Mouse (Mus musculus) stomach, postnatal 0 days (tissue): ENCODE measurements around the gene Babam2. TPM values are rescaled to one million over a fixed set of nuclear protein-coding genes. Genes with fewer than 3 reads are reported as not detected.

Source experiments
- ATAC-seq: fragments of 200-750 bp; cut with Nextera tagmentation; 2 replicates; pipeline ENCODE4 v1.8.0; 2017; ENCODE audit not compliant: low FRiP score, low TSS enrichment
- DNase-seq: peaks from one replicate; pipeline ENCODE4 v3.0.0-alpha.2; 2016; ENCODE audit warnings: low spot score
- H3K27ac ChIP-seq: fragments of 300-500 bp; sonication (generic); replicated peaks from 2 replicates; pipeline ENCODE4 v1.5.1; 2014; ENCODE audit warnings: mild to moderate bottlenecking, control low read depth
- H3K27me3 ChIP-seq: fragments of 300-500 bp; sonication (generic); 2 replicates; pipeline ENCODE4 v1.6.1; 2014; ENCODE audit warnings: low read length; ENCODE audit not compliant: control insufficient read depth, insufficient read depth
- H3K36me3 ChIP-seq: fragments of 300-500 bp; sonication (generic); 2 replicates; pipeline ENCODE4 v1.6.1; 2014; ENCODE audit warnings: low read length, mixed read lengths; ENCODE audit not compliant: control insufficient read depth, insufficient read depth
- H3K4me1 ChIP-seq: fragments of 300-500 bp; sonication (generic); replicated peaks from 2 replicates; pipeline ENCODE4 v1.6.1; 2014; ENCODE audit warnings: antibody characterized with exemption; ENCODE audit not compliant: control insufficient read depth, insufficient read depth
- H3K4me2 ChIP-seq: fragments of 300-500 bp; sonication (generic); replicated peaks from 2 replicates; pipeline ENCODE4 v1.6.1; 2014; ENCODE audit warnings: low read depth, mild to moderate bottlenecking, control low read depth, moderate library complexity
- H3K4me3 ChIP-seq: fragments of 300-500 bp; sonication (generic); 2 replicates; pipeline ENCODE4 v1.5.1; 2014; ENCODE audit warnings: low read depth, low read length, control low read depth
- H3K9ac ChIP-seq: fragments of 300-500 bp; sonication (generic); 2 replicates; pipeline ENCODE4 v1.6.1; 2014; ENCODE audit warnings: mild to moderate bottlenecking, low read length, control low read depth, mixed read lengths
- H3K9me3 ChIP-seq: fragments of 300-500 bp; sonication (generic); 2 replicates; pipeline ENCODE4 v1.6.1; 2016; ENCODE audit warnings: low read length; ENCODE audit not compliant: control insufficient read depth
- CTCF ChIP-seq: IDR thresholded peaks from 2 replicates; pipeline ENCODE4 v1.5.1; 2016; ENCODE audit warnings: antibody characterized with exemption, low read depth, mild to moderate bottlenecking, moderate library complexity
- EP300 ChIP-seq: optimal IDR thresholded peaks from 2 replicates; pipeline ENCODE3; 2016; ENCODE audit warnings: antibody characterized with exemption
- whole genome bisulfite sequencing: fragments of 180-500 bp; shearing (Covaris S2); extraction: QIAGEN DNeasy Blood & Tissue Kit; methylation state at CpG from one replicate; pipeline ENCODE4 v1.1.7; 2014; 5-methylcytosine and 5-hydroxymethylcytosine counted together
- polyA plus RNA-seq: library from polyadenylated mRNA; unstranded; fragments of >200 nt; fragmentation: Nextera tagmentation; extraction: Ambion mirVana; gene quantifications from 2 replicates; pipeline ENCODE4 v1.2.1, GENCODE M21; 2015

Babam2 gene
- polyA plus RNA-seq, 1 experiment from 2014 or later = 44.9 TPM

- Histone ChIP-seq H3K4me2 (no peak overlapping the region), H3K9me3 (no peaks in the 10 kb centered on the region), H3K36me3 (no peaks in the 10 kb centered on the region), H3K27ac (peak overlapping the region; percentile 71), H3K9ac (no peak overlapping the region), H3K27me3 (no peaks in the 10 kb centered on the region), H3K4me1 (peaks cover 5% of the 10 kb centered on the region), H3K4me3 (no peak overlapping the region)
- 83% methylated on average over 2 of the region's 2 CpGs for WGBS
- ATAC-seq (no peak), DNase-seq (no peak)
- TF ChIP-seq EP300 = no peak
- TF ChIP-seq CTCF = no peak
These were observed 369.4 kb downstream of the Babam2 start for GRCm38 (mm10) chr5:32066839-32067238.

- Histone ChIP-seq H3K9ac (no peak overlapping the region), H3K4me2 (no peak overlapping the region), H3K36me3 (no peaks in the 10 kb centered on the region), H3K4me3 (no peak overlapping the region), H3K27ac (no peak overlapping the region), H3K4me1 (peaks cover 5% of the 10 kb centered on the region), H3K9me3 (no peaks in the 10 kb centered on the region), H3K27me3 (no peaks in the 10 kb centered on the region)
- DNase-seq (peak; percentile 8), ATAC-seq (no peak)
- WGBS = 86% methylated on average over 3 of the region's 3 CpGs
- no peak for TF ChIP-seq CTCF
- no peak for TF ChIP-seq EP300
These were observed 371.1 kb downstream of the Babam2 start for GRCm38 (mm10) chr5:32068616-32069015.

- no peak overlapping the region; the same call in 1 of the 2 replicates for H3K9ac ChIP-seq
- 77% methylated on average over 4 of the region's 4 CpGs for WGBS
- H3K36me3 ChIP-seq = no peaks in the 10 kb centered on the region
- no peak overlapping the region for H3K4me2 ChIP-seq
- H3K9me3 ChIP-seq = no peaks in the 10 kb centered on the region
- DNase-seq (peak; percentile 15), ATAC-seq (no peak)
- TF ChIP-seq CTCF = no peak
- TF ChIP-seq EP300 = no peak
- peaks cover 3% of the 10 kb centered on the region for H3K4me1 ChIP-seq
- H3K4me3 ChIP-seq = no peak overlapping the region
- H3K27ac ChIP-seq = peak overlapping the region; percentile 56
- H3K27me3 ChIP-seq = no peaks in the 10 kb centered on the region
These were observed 371.6 kb downstream of the Babam2 start for GRCm38 (mm10) chr5:32069096-32069495.

GRCm38 (mm10) chr5:32069566-32070169, 372.2 kb downstream of the Babam2 start:
- DNase-seq = peak; percentile 14
- H3K36me3 ChIP-seq = no peaks in the 10 kb centered on the region
- no peak for ATAC-seq
- H3K27ac ChIP-seq = peak overlapping the region; percentile 56
- no peak overlapping the region for H3K9ac ChIP-seq
- H3K27me3 ChIP-seq = no peaks in the 10 kb centered on the region
- 56% methylated on average over 10 of the region's 10 CpGs for WGBS
- no peak overlapping the region for H3K4me3 ChIP-seq
- no peak overlapping the region for H3K4me2 ChIP-seq
- no peaks in the 10 kb centered on the region for H3K9me3 ChIP-seq
- no peak for TF ChIP-seq CTCF
- TF ChIP-seq EP300 = no peak
- H3K4me1 ChIP-seq = peaks cover 2% of the 10 kb centered on the region; the same call in 1 of the 2 replicates

- peak; percentile 38 for DNase-seq
- peak overlapping the region; percentile 71 for H3K27ac ChIP-seq
- no peak overlapping the region for H3K9ac ChIP-seq
- ATAC-seq = peak; percentile 66
- no peaks in the 10 kb centered on the region for H3K9me3 ChIP-seq
- no peaks in the 10 kb centered on the region for H3K27me3 ChIP-seq
- no peak overlapping the region for H3K4me3 ChIP-seq
- TF ChIP-seq CTCF (no peak), EP300 (no peak)
- WGBS = 69% methylated on average over 3 of the region's 3 CpGs
- H3K36me3 ChIP-seq = no peaks in the 10 kb centered on the region
- 0 out of 2 replicates have a peak, but pooled peaks cover 2% of the 10 kb centered on the region for H3K4me1 ChIP-seq
- no peak overlapping the region for H3K4me2 ChIP-seq
These were observed 373.3 kb downstream of the Babam2 start for GRCm38 (mm10) chr5:32070781-32071180.

- Histone ChIP-seq H3K36me3 (no peaks in the 10 kb centered on the region), H3K9me3 (no peaks in the 10 kb centered on the region), H3K4me1 (0 out of 2 replicates have a peak, but pooled peaks cover 2% of the 10 kb centered on the region), H3K27me3 (no peaks in the 10 kb centered on the region), H3K27ac (peak overlapping the region; percentile 71), H3K4me3 (no peak overlapping the region), H3K4me2 (no peak overlapping the region), H3K9ac (no peak overlapping the region)
- DNase-seq = peak; percentile 24
- peak; percentile 57 for TF ChIP-seq CTCF
- no peak for TF ChIP-seq EP300
- no peak for ATAC-seq
- 63% methylated on average over 4 of the region's 4 CpGs for WGBS
These were observed 373.8 kb downstream of the Babam2 start for GRCm38 (mm10) chr5:32071314-32071713.
